Comparison of ENCODE assay signal across 25 mouse cellular contexts in genomic region chr10:117699914-117700313, GRCm38 (mm10). TPM values are rescaled to one million over a fixed set of nuclear protein-coding genes. Genes with fewer than 3 reads are reported as not detected.
DNase-seq lines count a peak whose midpoint lies in the region; ATAC-seq and TF ChIP-seq lines count a peak whose summit lies in the region.
"Had no signal": no experiment of that assay in that cellular context is flagged by ENCODE, and none has a peak within 500 bp of the region (broad histone marks: within the 10 kb centered on the region; RNA-seq: fewer than 3 reads in every experiment).

No protein-coding gene starts in this region.

- peak; percentile 96 for DNase-seq in 3T3-L1 (ENCODE audit: low read depth, low spot score)
- DNase-seq in CH12.LX (ENCODE audit: extremely low read depth), result no peak
- DNase-seq in adipocyte (ENCODE audit: low spot score), result peak; percentile 97
- DNase-seq in forebrain, postnatal 0 days, result no peak
- DNase-seq in heart, postnatal 36 days, result no peak
- DNase-seq in thymus, postnatal 0 days (ENCODE audit: low spot score), result no peak
- DNase-seq: adrenal gland, adult 2 months; adrenal gland, adult 8-10 months; adrenal gland, postnatal 10 days; adrenal gland, postnatal 14 days; adrenal gland, postnatal 25 days; adrenal gland, postnatal 36 days; B cell, adult 2 months; cerebellum, adult 11 months; cerebellum, adult 11-12 months; cerebellum, adult 18-20 months; cerebellum, adult 2 months; cerebellum, adult 8-10 months; cerebellum, adult 9-10 months had no signal

- peaks cover 81 to 91% of the 10 kb centered on the region in 2 experiments for H3K36me3 ChIP-seq in CH12.LX (replicated peaks in 1 of 2; ENCODE audit: control insufficient read depth in 1 of 2, insufficient read depth in 1 of 2, low read length in 1 of 2)
- peaks cover 95% of the 10 kb centered on the region for H3K36me3 ChIP-seq in ES-Bruce4 (ENCODE audit: control insufficient read depth, insufficient read depth, low read length, poor library complexity, severe bottlenecking)
- peaks cover 80% of the 10 kb centered on the region for H3K36me3 ChIP-seq in forebrain, postnatal 0 days (ENCODE audit: insufficient read depth)
- peaks cover 96% of the 10 kb centered on the region for H3K36me3 ChIP-seq in kidney, embryonic 15.5 days

- H3K9me3 ChIP-seq in CH12.LX (replicated peaks; ENCODE audit: low read length) (no peaks in the 10 kb centered on the region), ES-Bruce4 (replicated peaks; ENCODE audit: control insufficient read depth, insufficient read depth, low read length, poor library complexity, severe bottlenecking) (no peaks in the 10 kb centered on the region)
- H3K9me3 ChIP-seq in forebrain, postnatal 0 days (ENCODE audit: low read length), result no peaks in the 10 kb centered on the region
- H3K9me3 ChIP-seq in kidney, embryonic 15.5 days (replicated peaks), result no peaks in the 10 kb centered on the region
- H3K9me3 ChIP-seq: G1E had no signal

- no peak overlapping the region for H3K4me3 ChIP-seq in CH12.LX (replicated peaks in 1 of 3; ENCODE audit: low read depth in 2 of 3, low read length in 2 of 3, poor library complexity in 1 of 3)
- H3K4me3 ChIP-seq in ES-Bruce4 (ENCODE audit: low read depth, low read length), result no peak overlapping the region
- H3K4me3 ChIP-seq in forebrain, postnatal 0 days (ENCODE audit: low read depth, low read length), result no peak overlapping the region
- no peak overlapping the region for H3K4me3 ChIP-seq in kidney, embryonic 15.5 days (replicated peaks)

- H3K27ac ChIP-seq in CH12.LX (ENCODE audit: insufficient read depth, low read depth), result no peak overlapping the region
- H3K27ac ChIP-seq in ES-Bruce4 (ENCODE audit: insufficient read depth, low read length), result peak overlapping the region; percentile 69
- no peak overlapping the region for H3K27ac ChIP-seq in forebrain, postnatal 0 days (ENCODE audit: low read depth, low read length)
- H3K27ac ChIP-seq in kidney, embryonic 15.5 days, result no peak overlapping the region

- WGBS in forebrain, postnatal 0 days, result 98% methylated on average over 4 of the region's 4 CpGs
- 92% methylated on average over 4 of the region's 4 CpGs for WGBS in kidney, embryonic 15.5 days

- no peak overlapping the region for H3K4me2 ChIP-seq in CH12.LX (ENCODE audit: insufficient read depth, low read depth, poor library complexity, severe bottlenecking)
- H3K4me2 ChIP-seq in forebrain, postnatal 0 days (ENCODE audit: low read depth), result no peak overlapping the region
- no peak overlapping the region for H3K4me2 ChIP-seq in kidney, embryonic 15.5 days

- intact Hi-C loops in heart, postnatal 36 days (cut with DNase I), result no loop called here

- peaks cover 69% of the 10 kb centered on the region for H3K79me2 ChIP-seq in CH12.LX (replicated peaks; ENCODE audit: control insufficient read depth, extremely low read depth, insufficient read depth, poor library complexity, severe bottlenecking)

- H3K4me1 ChIP-seq in CH12.LX (ENCODE audit: control insufficient read depth in 1 of 2, insufficient read depth in 2 of 2), result no peaks in the 10 kb centered on the region
- peaks cover 2% of the 10 kb centered on the region for H3K4me1 ChIP-seq in ES-Bruce4 (ENCODE audit: control insufficient read depth, insufficient read depth, low read length)
- no peaks in the 10 kb centered on the region for H3K4me1 ChIP-seq in forebrain, postnatal 0 days (ENCODE audit: insufficient read depth)
- no peaks in the 10 kb centered on the region for H3K4me1 ChIP-seq in kidney, embryonic 15.5 days

- dilution Hi-C loops in CH12.LX (cut with MboI; ENCODE audit: extremely low pct_ligation_motif_present, extremely low pct_unique_long_range_greater_than_20kb, low sequenced_read_pairs), result no loop called here

- TF ChIP-seq EP300 in CH12.LX (IDR thresholded peaks at IDR 0.05; ENCODE audit: low read length), result no peak
- no peak for TF ChIP-seq EP300 in ES-Bruce4 (IDR thresholded peaks at IDR 0.05; ENCODE audit: insufficient read depth, low read depth, low read length)

- no peak for TF ChIP-seq RAD21 in CH12.LX (IDR thresholded peaks at IDR 0.05; ENCODE audit: low read depth, low read length)

- peak; percentile 4; the same call in 1 of the 2 replicates for TF ChIP-seq POLR2A in CH12.LX (IDR thresholded peaks at IDR 0.05; ENCODE audit: low read depth, low read length)
- no peak for TF ChIP-seq POLR2A in ES-Bruce4 (IDR thresholded peaks at IDR 0.05; ENCODE audit: insufficient read depth, low read length)

- no peak for TF ChIP-seq CTCF in CH12.LX (conservative IDR thresholded peaks at IDR 0.05 in 1 of 2, IDR thresholded peaks at IDR 0.05 in 1 of 2; ENCODE audit: low read depth in 2 of 2, low read length in 2 of 2)
- no peak for TF ChIP-seq CTCF in ES-Bruce4 (IDR thresholded peaks at IDR 0.05; ENCODE audit: low read depth, low read length)
- no peak for TF ChIP-seq CTCF in forebrain, postnatal 0 days (IDR thresholded peaks at IDR 0.05; ENCODE audit: low read depth)

- H3K27me3 ChIP-seq in CH12.LX (replicated peaks), result no peaks in the 10 kb centered on the region
- H3K27me3 ChIP-seq in ES-Bruce4 (ENCODE audit: control insufficient read depth, insufficient read depth, low read length, poor library complexity, severe bottlenecking), result no peaks in the 10 kb centered on the region
- no peaks in the 10 kb centered on the region for H3K27me3 ChIP-seq in forebrain, postnatal 0 days (ENCODE audit: insufficient read depth, low read length)
- H3K27me3 ChIP-seq in kidney, embryonic 15.5 days, result no peaks in the 10 kb centered on the region
- H3K27me3 ChIP-seq: Patski had no signal

- H3K9ac ChIP-seq in CH12.LX (ENCODE audit: insufficient read depth, low read depth) (no peak overlapping the region), ES-Bruce4 (ENCODE audit: low read depth, poor library complexity, severe bottlenecking) (no peak overlapping the region)
- no peak overlapping the region for H3K9ac ChIP-seq in forebrain, postnatal 0 days
- no peak overlapping the region for H3K9ac ChIP-seq in kidney, embryonic 15.5 days

- ATAC-seq in forebrain, postnatal 0 days, result no peak
- no peak for ATAC-seq in kidney, embryonic 15.5 days (replicated peaks; ENCODE audit: low FRiP score)
- ATAC-seq: activated CD4-positive, CD25-positive, alpha-beta regulatory T cell, adult 4 months; CD4-positive, CD25-positive, alpha-beta regulatory T cell, adult 4 months; Patski had no signal

- in situ Hi-C loops in CH12.LX (cut with MboI; ENCODE audit: low pct_ligation_motif_present, low pct_unique_long_range_greater_than_20kb, low sequenced_read_pairs), result no loop called here

TF ChIP-seq in CH12.LX, 34 proteins besides CTCF, POLR2A, EP300 and RAD21:
- TF ChIP-seq MAZ (IDR thresholded peaks at IDR 0.05; ENCODE audit: low read depth, low read length) (no peak), POLR2AphosphoS2 (IDR thresholded peaks at IDR 0.05; ENCODE audit: low read depth, low read length) (peak; percentile 58; the same call in 1 of the 2 replicates)

RNA-seq across cellular contexts. Expression of gene Mdm2, which starts 10.6 kb away (rescaled TPM):
- 136 and 166 TPM in 2 replicates for total RNA-seq in CH12.LX (2012; rRNA removed)
- 104 and 112 TPM in 2 replicates for total RNA-seq in CH12.LX (2014; rRNA removed)
- polyA plus RNA-seq in CH12.LX (2012; ENCODE audit: insufficient read length, low read depth), result 74.9 and 79.8 TPM in 2 replicates
- polyA plus RNA-seq in ES-Bruce4 (2011; ENCODE audit: insufficient read depth, insufficient read length, low read depth, missing spikeins), result 325 and 334 TPM in 2 replicates
- total RNA-seq in forebrain, postnatal 0 days (2014; rRNA removed), result 51.3 and 77.3 TPM in 2 replicates
- 16.6 and 30.2 TPM in 2 replicates for polyA plus RNA-seq in forebrain, postnatal 0 days (2015; fragmentation: Nextera tagmentation; extraction: Ambion mirVana)
- 10 to 100 TPM; 46.9 to 48.2 TPM for total RNA-seq in heart, postnatal 36 days (2021)
- 47.4 and 49.7 TPM in 2 replicates for polyA plus RNA-seq in kidney, embryonic 15.5 days (2015; fragmentation: Nextera tagmentation; extraction: Ambion mirVana)
- polyA plus RNA-seq in thymus, postnatal 0 days (2015; fragmentation: Nextera tagmentation; extraction: Ambion mirVana), result 35.5 and 44.6 TPM in 2 replicates

RNA-seq across cellular contexts. Expression of gene Slc35e3, which starts 46.3 kb away (rescaled TPM):
- 5.0 and 6.4 TPM in 2 replicates for total RNA-seq in CH12.LX (2012; rRNA removed)
- total RNA-seq in CH12.LX (2014; rRNA removed), result 1.4 and 2.2 TPM in 2 replicates
- polyA plus RNA-seq in CH12.LX (2012; ENCODE audit: insufficient read length, low read depth), result 9.7 and 9.8 TPM in 2 replicates
- 19.7 and 25.0 TPM in 2 replicates for polyA plus RNA-seq in ES-Bruce4 (2011; ENCODE audit: insufficient read depth, insufficient read length, low read depth, missing spikeins)
- 22.1 and 28.3 TPM in 2 replicates for total RNA-seq in forebrain, postnatal 0 days (2014; rRNA removed)
- polyA plus RNA-seq in forebrain, postnatal 0 days (2015; fragmentation: Nextera tagmentation; extraction: Ambion mirVana), result 17.0 and 22.9 TPM in 2 replicates
- 1 to 10 TPM; 6.4 to 8.8 TPM for total RNA-seq in heart, postnatal 36 days (2021)
- polyA plus RNA-seq in kidney, embryonic 15.5 days (2015; fragmentation: Nextera tagmentation; extraction: Ambion mirVana), result 14.8 and 15.0 TPM in 2 replicates
- polyA plus RNA-seq in thymus, postnatal 0 days (2015; fragmentation: Nextera tagmentation; extraction: Ambion mirVana), result 8.1 and 8.4 TPM in 2 replicates

Comparison
In these comparisons a context has a peak if more than half of its experiments do, and no peak if none do; other contexts are left out.
1. DNase-seq: peak in 3T3-L1 (single experiment) and adipocyte (single experiment); none in CH12.LX (single experiment), forebrain, postnatal 0 days (single experiment), heart, postnatal 36 days (0 of 2) and thymus, postnatal 0 days (single experiment).